Mouse (Mus musculus) embryonic facial prominence, embryonic 11.5 days (tissue): ENCODE measurements at regions not wholly inside any gene's neighbourhood (a gene's known extent, or its start where the extent isn't known, plus 50 kb on each side); places are given as distances from the start of the nearest gene placed in this dataset.

Source experiments
- microRNA-seq: library from miRNA; unstranded; fragments of <30 nt; microRNA quantifications from one replicate; pipeline ENCODE4, GENCODE M21; 2016; ENCODE audit warnings: borderline number of aligned reads

Small RNAs in the stretch of these regions (microRNA-seq; reads per million reads assigned to microRNA genes)
- 129 reads per million, percentile 46 among the genes with 10 or more reads in this experiment for gene Mir138-1
